Mouse (Mus musculus): ENCODE data around the gene E430018J23Rik. TPM values are rescaled to one million over a fixed set of nuclear protein-coding genes. Genes with fewer than 3 reads are reported as not detected.
"Not testable (repeated sequence)": the region's sequence is repeated elsewhere in the genome, so short reads cannot be mapped to it uniquely, and the experiment has no call there.

Gene E430018J23Rik
- polyA plus RNA-seq, 1 experiment = 10.2 TPM

- no peak overlapping the region for H3K4me3 ChIP-seq (ENCODE audit: control insufficient read depth, insufficient read depth, low read length)
- no peak for TF ChIP-seq CTCF (IDR thresholded peaks at IDR 0.05; ENCODE audit: borderline replicate concordance, control insufficient read depth, extremely low read depth, insufficient read depth, low read length, poor library complexity)
- no peak for TF ChIP-seq POLR2A (IDR thresholded peaks at IDR 0.05; ENCODE audit: control insufficient read depth, extremely low read depth, insufficient read depth, low read length, poor library complexity)
- DNase-seq = no peak
- H3K27me3 ChIP-seq (ENCODE audit: control insufficient read depth, insufficient read depth, low read length) = no peaks in the 10 kb centered on the region
- peaks cover 5% of the 10 kb centered on the region; the same call in 1 of the 2 replicates for H3K4me1 ChIP-seq (replicated peaks; ENCODE audit: control insufficient read depth, insufficient read depth, low read length)
- no peak overlapping the region for H3K27ac ChIP-seq (ENCODE audit: control insufficient read depth, insufficient read depth, low read length)
- 97% methylated on average over 7 of the region's 7 CpGs for WGBS
- no peaks in the 10 kb centered on the region for H3K36me3 ChIP-seq (ENCODE audit: control insufficient read depth, insufficient read depth, low read length)
Measured at GRCm38 (mm10) chr7:127342888-127343287, 50.5 kb downstream of the E430018J23Rik start.

GRCm38 (mm10) chr7:127342332-127342731, 51.1 kb downstream of the E430018J23Rik start:
- Histone ChIP-seq H3K4me1 (replicated peaks; ENCODE audit: control insufficient read depth, insufficient read depth, low read length) (peaks cover 5% of the 10 kb centered on the region; the same call in 1 of the 2 replicates), H3K4me3 (ENCODE audit: control insufficient read depth, insufficient read depth, low read length) (no peak overlapping the region), H3K27ac (ENCODE audit: control insufficient read depth, insufficient read depth, low read length) (no peak overlapping the region), H3K27me3 (ENCODE audit: control insufficient read depth, insufficient read depth, low read length) (no peaks in the 10 kb centered on the region), H3K36me3 (ENCODE audit: control insufficient read depth, insufficient read depth, low read length) (no peaks in the 10 kb centered on the region)
- peak; percentile 53 for DNase-seq
- WGBS = 39% methylated on average over 4 of the region's 4 CpGs
- TF ChIP-seq POLR2A (IDR thresholded peaks at IDR 0.05; ENCODE audit: control insufficient read depth, extremely low read depth, insufficient read depth, low read length, poor library complexity) = no peak
- no peak for TF ChIP-seq CTCF (IDR thresholded peaks at IDR 0.05; ENCODE audit: borderline replicate concordance, control insufficient read depth, extremely low read depth, insufficient read depth, low read length, poor library complexity)

- not testable (repeated sequence) for H3K27me3 ChIP-seq (ENCODE audit: control insufficient read depth, insufficient read depth, low read length); H3K4me1 ChIP-seq (replicated peaks; ENCODE audit: control insufficient read depth, insufficient read depth, low read length); DNase-seq; H3K36me3 ChIP-seq (ENCODE audit: control insufficient read depth, insufficient read depth, low read length); H3K27ac ChIP-seq (ENCODE audit: control insufficient read depth, insufficient read depth, low read length); H3K4me3 ChIP-seq (ENCODE audit: control insufficient read depth, insufficient read depth, low read length)
- 90% methylated on average over 6 of the region's 6 CpGs for WGBS
Measured at GRCm38 (mm10) chr7:127341861-127342260, 51.6 kb downstream of the E430018J23Rik start.

- Histone ChIP-seq H3K27me3 (ENCODE audit: control insufficient read depth, insufficient read depth, low read length) (no peaks in the 10 kb centered on the region), H3K4me3 (ENCODE audit: control insufficient read depth, insufficient read depth, low read length) (no peak overlapping the region), H3K4me1 (replicated peaks; ENCODE audit: control insufficient read depth, insufficient read depth, low read length) (peaks cover 5% of the 10 kb centered on the region; the same call in 1 of the 2 replicates), H3K27ac (ENCODE audit: control insufficient read depth, insufficient read depth, low read length) (no peak overlapping the region), H3K36me3 (ENCODE audit: control insufficient read depth, insufficient read depth, low read length) (no peaks in the 10 kb centered on the region)
- no peak for TF ChIP-seq CTCF (IDR thresholded peaks at IDR 0.05; ENCODE audit: borderline replicate concordance, control insufficient read depth, extremely low read depth, insufficient read depth, low read length, poor library complexity)
- no peak for TF ChIP-seq POLR2A (IDR thresholded peaks at IDR 0.05; ENCODE audit: control insufficient read depth, extremely low read depth, insufficient read depth, low read length, poor library complexity)
- WGBS = 97% methylated on average over 8 of the region's 8 CpGs
- DNase-seq = no peak
Measured at GRCm38 (mm10) chr7:127341356-127341755, 52.1 kb downstream of the E430018J23Rik start.

Other genes with a start within 250 kb of the E430018J23Rik start
- gene Cd2bp2, start 197.6 kb downstream of the E430018J23Rik start, polyA plus RNA-seq (2012; rRNA removed) = 63.4 and 67.2 TPM in 2 replicates
- 70.3 and 81.3 TPM in 2 replicates for gene Tbc1d10b, start 185.2 kb downstream of the E430018J23Rik start, polyA plus RNA-seq (2012; rRNA removed)
- gene Mylpf, start 184.7 kb downstream of the E430018J23Rik start, polyA plus RNA-seq (2012; rRNA removed) = 10.7 and 12.3 TPM in 2 replicates
- 30.4 and 31.6 TPM in 2 replicates for gene Zfp553, start 160.6 kb downstream of the E430018J23Rik start, polyA plus RNA-seq (2012; rRNA removed)
- 1,045 and 1,102 TPM in 2 replicates for gene Sept1, start 160.5 kb downstream of the E430018J23Rik start, polyA plus RNA-seq (2012; rRNA removed)
- gene Zfp771, start 149.4 kb downstream of the E430018J23Rik start, polyA plus RNA-seq (2012; rRNA removed) = 91.3 and 102 TPM in 2 replicates
- gene Dctpp1, start 132.9 kb downstream of the E430018J23Rik start, polyA plus RNA-seq (2012; rRNA removed) = 122 and 125 TPM in 2 replicates
- gene Sephs2, start 119.6 kb downstream of the E430018J23Rik start, polyA plus RNA-seq (2012; rRNA removed) = 37.2 and 46.3 TPM in 2 replicates
- gene Itgal, start 97.4 kb downstream of the E430018J23Rik start, polyA plus RNA-seq (2012; rRNA removed) = 353 and 356 TPM in 2 replicates
- gene Zfp768, start 48.0 kb downstream of the E430018J23Rik start, polyA plus RNA-seq (2012; rRNA removed) = 8.6 and 11.1 TPM in 2 replicates
- gene Zfp747, start 17.6 kb downstream of the E430018J23Rik start, polyA plus RNA-seq (2012; rRNA removed) = 14.4 and 15.2 TPM in 2 replicates
- gene 9130019O22Rik, start 6.5 kb downstream of the E430018J23Rik start, polyA plus RNA-seq (2012; rRNA removed) = 5.9 and 6.4 TPM in 2 replicates
- 9.0 and 10.7 TPM in 2 replicates for gene Zfp764, start 13.2 kb upstream of the E430018J23Rik start, polyA plus RNA-seq (2012; rRNA removed)
- 28.0 and 28.7 TPM in 2 replicates for gene Zfp688, start 28.4 kb upstream of the E430018J23Rik start, polyA plus RNA-seq (2012; rRNA removed)
- 8.1 and 9.4 TPM in 2 replicates for gene Zfp689, start 55.5 kb upstream of the E430018J23Rik start, polyA plus RNA-seq (2012; rRNA removed)
- gene Prr14, start 66.0 kb upstream of the E430018J23Rik start, polyA plus RNA-seq (2012; rRNA removed) = 191 and 212 TPM in 2 replicates
- gene Fbrs, start 85.6 kb upstream of the E430018J23Rik start, polyA plus RNA-seq (2012; rRNA removed) = 122 and 128 TPM in 2 replicates
- 92.3 and 131 TPM in 2 replicates for gene Srcap, start 118.4 kb upstream of the E430018J23Rik start, polyA plus RNA-seq (2012; rRNA removed)
- 10.4 and 14.1 TPM in 2 replicates for gene Gm42715, start 126.0 kb upstream of the E430018J23Rik start, polyA plus RNA-seq (2012; rRNA removed)
- 12.5 and 12.8 TPM in 2 replicates for gene Tmem265, start 167.8 kb upstream of the E430018J23Rik start, polyA plus RNA-seq (2012; rRNA removed)
- 193 and 202 TPM in 2 replicates for gene Phkg2, start 179.7 kb upstream of the E430018J23Rik start, polyA plus RNA-seq (2012; rRNA removed)
- 1.5 and 2.9 TPM in 2 replicates for gene Ccdc189, start 195.0 kb upstream of the E430018J23Rik start, polyA plus RNA-seq (2012; rRNA removed)
- 65.9 and 67.4 TPM in 2 replicates for gene Rnf40, start 195.1 kb upstream of the E430018J23Rik start, polyA plus RNA-seq (2012; rRNA removed)
- 27.7 and 33.1 TPM in 2 replicates for gene Zfp629, start 222.2 kb upstream of the E430018J23Rik start, polyA plus RNA-seq (2012; rRNA removed)